Mouse (Mus musculus): Measurements from ENCODE around the gene Cyp4b1. TPM values are rescaled to one million over a fixed set of nuclear protein-coding genes. Genes with fewer than 3 reads are reported as not detected.
A peak's percentile ranks its signal among the peaks of the same experiment; 100 is the strongest.
"Not testable (repeated sequence)": the region's sequence is repeated elsewhere in the genome, so short reads cannot be mapped to it uniquely, and the experiment has no call there.

Cyp4b1 gene
- total and polyA plus RNA-seq, 2 experiments from 2014 or later, result 1.9 to 4.0 TPM

GRCm38 (mm10) chr4:115614005-115614404 lies 33.5 kb downstream of the Cyp4b1 start:
- Histone ChIP-seq H3K9me3 (ENCODE audit: low read length) (no peaks in the 10 kb centered on the region), H3K27me3 (ENCODE audit: insufficient read depth, low read length) (no peaks in the 10 kb centered on the region), H3K4me1 (ENCODE audit: insufficient read depth, low read length) (no peaks in the 10 kb centered on the region), H3K4me3 (ENCODE audit: low read depth, low read length) (no peak overlapping the region), H3K4me2 (ENCODE audit: low read depth, low read length, poor library complexity, severe bottlenecking) (no peak overlapping the region), H3K36me3 (ENCODE audit: insufficient read depth, low read length) (no peaks in the 10 kb centered on the region), H3K9ac (replicated peaks; ENCODE audit: low read length, poor library complexity, severe bottlenecking) (no peak overlapping the region), H3K27ac (ENCODE audit: low read depth, low read length) (no peak overlapping the region)
- ATAC-seq (ENCODE audit: low FRiP score), result no peak
- no peak for DNase-seq (ENCODE audit: low spot score)
- no peak for TF ChIP-seq CTCF (IDR thresholded peaks at IDR 0.05)

- H3K4me3 ChIP-seq (ENCODE audit: low read depth, low read length); H3K4me1 ChIP-seq (ENCODE audit: insufficient read depth, low read length); H3K27ac ChIP-seq (ENCODE audit: low read depth, low read length); H3K9me3 ChIP-seq (ENCODE audit: low read length); ATAC-seq (ENCODE audit: low FRiP score); H3K27me3 ChIP-seq (ENCODE audit: insufficient read depth, low read length); H3K4me2 ChIP-seq (ENCODE audit: low read depth, low read length, poor library complexity, severe bottlenecking); H3K36me3 ChIP-seq (ENCODE audit: insufficient read depth, low read length); H3K9ac ChIP-seq (replicated peaks; ENCODE audit: low read length, poor library complexity, severe bottlenecking); DNase-seq (ENCODE audit: low spot score): not testable (repeated sequence)
- 88% methylated on average over 8 of the region's 8 CpGs for WGBS
Observed at GRCm38 (mm10) chr4:115600611-115601010, 46.9 kb downstream of the Cyp4b1 start, which contains the start of gene Cyp4a32. TSS of gene Cyp4a32 (plus strand) at chr4:115600969.

GRCm38 (mm10) chr4:115596824-115597336 lies 50.6 kb downstream of the Cyp4b1 start:
- H3K9me3 ChIP-seq (ENCODE audit: low read length), result no peaks in the 10 kb centered on the region
- H3K36me3 ChIP-seq (ENCODE audit: insufficient read depth, low read length), result no peaks in the 10 kb centered on the region
- no peaks in the 10 kb centered on the region for H3K27me3 ChIP-seq (ENCODE audit: insufficient read depth, low read length)
- no peak overlapping the region for H3K9ac ChIP-seq (replicated peaks; ENCODE audit: low read length, poor library complexity, severe bottlenecking)
- H3K4me2 ChIP-seq (ENCODE audit: low read depth, low read length, poor library complexity, severe bottlenecking), result no peak overlapping the region
- DNase-seq (ENCODE audit: low spot score), result no peak
- no peak for TF ChIP-seq CTCF (IDR thresholded peaks at IDR 0.05)
- H3K4me1 ChIP-seq (ENCODE audit: insufficient read depth, low read length), result no peaks in the 10 kb centered on the region
- ATAC-seq (ENCODE audit: low FRiP score), result no peak
- 92% methylated on average over 2 of the region's 2 CpGs for WGBS
- H3K4me3 ChIP-seq (ENCODE audit: low read depth, low read length), result no peak overlapping the region
- H3K27ac ChIP-seq (ENCODE audit: low read depth, low read length), result no peak overlapping the region

GRCm38 (mm10) chr4:115596357-115596756 lies 51.2 kb downstream of the Cyp4b1 start:
- no peaks in the 10 kb centered on the region for H3K9me3 ChIP-seq (ENCODE audit: low read length)
- no peak overlapping the region for H3K4me3 ChIP-seq (ENCODE audit: low read depth, low read length)
- TF ChIP-seq CTCF (IDR thresholded peaks at IDR 0.05), result no peak
- H3K4me2 ChIP-seq (ENCODE audit: low read depth, low read length, poor library complexity, severe bottlenecking), result no peak overlapping the region
- no peak for ATAC-seq (ENCODE audit: low FRiP score)
- no peak overlapping the region for H3K9ac ChIP-seq (replicated peaks; ENCODE audit: low read length, poor library complexity, severe bottlenecking)
- no peaks in the 10 kb centered on the region for H3K36me3 ChIP-seq (ENCODE audit: insufficient read depth, low read length)
- no peak for DNase-seq (ENCODE audit: low spot score)
- no peaks in the 10 kb centered on the region for H3K4me1 ChIP-seq (ENCODE audit: insufficient read depth, low read length)
- H3K27me3 ChIP-seq (ENCODE audit: insufficient read depth, low read length), result no peaks in the 10 kb centered on the region
- H3K27ac ChIP-seq (ENCODE audit: low read depth, low read length), result no peak overlapping the region
- 94% methylated on average over 1 of the region's 1 CpGs for WGBS

GRCm38 (mm10) chr4:115583036-115583435 lies 64.5 kb downstream of the Cyp4b1 start:
- Histone ChIP-seq H3K27ac (ENCODE audit: low read depth, low read length) (no peak overlapping the region), H3K9ac (replicated peaks; ENCODE audit: low read length, poor library complexity, severe bottlenecking) (no peak overlapping the region), H3K9me3 (ENCODE audit: low read length) (no peaks in the 10 kb centered on the region), H3K27me3 (ENCODE audit: insufficient read depth, low read length) (no peaks in the 10 kb centered on the region), H3K36me3 (ENCODE audit: insufficient read depth, low read length) (no peaks in the 10 kb centered on the region), H3K4me3 (ENCODE audit: low read depth, low read length) (no peak overlapping the region), H3K4me1 (ENCODE audit: insufficient read depth, low read length) (no peaks in the 10 kb centered on the region), H3K4me2 (ENCODE audit: low read depth, low read length, poor library complexity, severe bottlenecking) (no peak overlapping the region)
- no peak for ATAC-seq (ENCODE audit: low FRiP score)
- no peak for TF ChIP-seq CTCF (IDR thresholded peaks at IDR 0.05)
- no peak for DNase-seq (ENCODE audit: low spot score)

- H3K9ac ChIP-seq (replicated peaks; ENCODE audit: low read length, poor library complexity, severe bottlenecking), result no peak overlapping the region
- H3K4me2 ChIP-seq (ENCODE audit: low read depth, low read length, poor library complexity, severe bottlenecking), result no peak overlapping the region
- WGBS, result 80% methylated on average over 2 of the region's 2 CpGs
- no peak for TF ChIP-seq CTCF (IDR thresholded peaks at IDR 0.05)
- H3K27ac ChIP-seq (ENCODE audit: low read depth, low read length), result no peak overlapping the region
- no peaks in the 10 kb centered on the region for H3K27me3 ChIP-seq (ENCODE audit: insufficient read depth, low read length)
- DNase-seq (ENCODE audit: low spot score) (no peak), ATAC-seq (ENCODE audit: low FRiP score) (0 out of 2 replicates have a peak, but pooled peaks have one; percentile 3)
- no peaks in the 10 kb centered on the region for H3K4me1 ChIP-seq (ENCODE audit: insufficient read depth, low read length)
- H3K4me3 ChIP-seq (ENCODE audit: low read depth, low read length), result no peak overlapping the region
- no peaks in the 10 kb centered on the region for H3K9me3 ChIP-seq (ENCODE audit: low read length)
- no peaks in the 10 kb centered on the region for H3K36me3 ChIP-seq (ENCODE audit: insufficient read depth, low read length)
Observed at GRCm38 (mm10) chr4:115575776-115576175, 71.7 kb downstream of the Cyp4b1 start.
